Mouse (Mus musculus): ENCODE measurements at regions not wholly inside any gene's neighbourhood (a gene's known extent, or its start where the extent isn't known, plus 50 kb on each side); places are given as distances from the start of the nearest gene placed in this dataset.

- TF ChIP-seq CTCF (IDR thresholded peaks at IDR 0.05; ENCODE audit: borderline replicate concordance, insufficient read depth, low read depth, low read length) = no peak
- TF ChIP-seq POLR2A (IDR thresholded peaks at IDR 0.05; ENCODE audit: borderline replicate concordance, insufficient read depth, low read length) = no peak
These were observed 157.5 kb upstream of the Col8a1 start for GRCm38 (mm10) chr16:57912001-57912400.
